Mouse (Mus musculus): Measurements from ENCODE around the gene Cdh13.

DNA sequence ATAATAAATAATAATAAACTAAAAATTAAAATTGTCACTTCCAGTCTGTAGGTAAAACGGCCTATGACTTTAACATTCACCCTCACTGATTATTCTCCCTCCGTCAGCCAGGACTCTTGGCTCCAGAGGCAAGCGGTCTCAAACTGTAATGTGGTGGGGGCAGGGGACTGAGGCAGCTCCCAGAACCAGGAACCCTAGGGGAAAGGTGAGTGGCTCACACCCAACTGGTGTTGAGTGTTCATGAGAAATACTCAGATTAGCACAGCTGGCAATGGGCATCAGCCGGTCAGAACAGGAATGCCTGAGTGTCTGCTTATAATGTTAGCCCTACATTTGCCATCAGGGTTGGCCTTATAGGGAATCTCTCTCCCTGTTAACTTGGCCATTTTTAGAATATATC lies 982.8 kb downstream of the Cdh13 start:
- no peak for TF ChIP-seq GATA1 (IDR thresholded peaks at IDR 0.05; ENCODE audit: low read length)
- TF ChIP-seq TAL1 (IDR thresholded peaks at IDR 0.05; ENCODE audit: low read length), result no peak

Data from erythroblast, embryonic 14.5 days (primary cell).